Mouse (Mus musculus): ENCODE results near the gene Polr1e. TPM values are rescaled to one million over a fixed set of nuclear protein-coding genes. Genes with fewer than 3 reads are reported as not detected.
A peak's percentile ranks its signal among the peaks of the same experiment; 100 is the strongest.
"Not testable (repeated sequence)": the region's sequence is repeated elsewhere in the genome, so short reads cannot be mapped to it uniquely, and the experiment has no call there.

The Polr1e gene
- polyA plus RNA-seq, 1 experiment, result 35.1 TPM

DNA sequence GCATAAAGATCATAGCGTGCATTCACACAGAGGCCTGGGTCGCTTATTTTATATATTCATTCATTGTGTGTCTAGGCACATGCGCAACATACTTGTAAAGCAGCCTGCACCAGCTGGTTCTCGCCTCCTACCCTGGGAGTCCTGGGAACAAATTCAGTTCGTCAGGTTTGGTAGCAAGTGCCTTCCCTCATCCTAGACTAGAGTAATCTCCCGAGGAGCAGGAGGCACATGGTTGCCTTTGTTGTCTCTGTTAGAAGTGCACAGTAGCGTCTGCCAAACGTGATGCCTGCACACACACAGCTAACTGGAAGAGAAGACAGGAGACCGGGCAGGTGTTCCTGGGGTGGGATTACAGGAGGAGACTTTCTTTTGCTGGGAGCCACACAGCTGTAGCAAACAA, 29.6 kb downstream of the Polr1e start:
- Histone ChIP-seq H3K9ac (ENCODE audit: low read depth, poor library complexity, severe bottlenecking) (no peak overlapping the region), H3K27me3 (ENCODE audit: control insufficient read depth, insufficient read depth, low read length, poor library complexity, severe bottlenecking) (no peaks in the 10 kb centered on the region)
- TF ChIP-seq EP300 (IDR thresholded peaks at IDR 0.05; ENCODE audit: insufficient read depth, low read depth, low read length) (no peak), POLR2A (IDR thresholded peaks at IDR 0.05; ENCODE audit: insufficient read depth, low read length) (no peak), CTCF (IDR thresholded peaks at IDR 0.05; ENCODE audit: low read depth, low read length) (no peak)

DNA sequence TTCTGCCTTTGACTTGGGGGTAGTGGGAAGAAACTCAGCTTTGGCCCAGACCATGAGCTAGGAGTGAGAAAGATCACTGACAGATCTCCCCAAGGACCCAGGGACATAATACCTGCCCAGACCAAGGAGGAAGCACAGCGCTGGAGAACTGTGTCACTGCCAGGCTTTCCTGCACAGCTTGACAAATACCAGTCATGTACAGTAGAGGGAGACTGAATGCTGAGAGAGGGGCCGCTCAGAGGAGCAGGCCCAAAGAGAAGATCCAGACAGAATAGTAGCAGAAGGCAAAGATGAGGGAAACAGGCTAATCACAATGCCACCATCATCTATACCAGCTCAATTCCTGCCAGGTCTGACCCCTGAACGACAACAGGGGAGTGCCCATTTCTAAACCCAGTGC, 36.5 kb downstream of the Polr1e start:
- H3K4me1 ChIP-seq (ENCODE audit: control insufficient read depth, insufficient read depth, low read length), result no peaks in the 10 kb centered on the region
- no peak overlapping the region for H3K9ac ChIP-seq (ENCODE audit: low read depth, poor library complexity, severe bottlenecking)
- no peaks in the 10 kb centered on the region for H3K27me3 ChIP-seq (ENCODE audit: control insufficient read depth, insufficient read depth, low read length, poor library complexity, severe bottlenecking)
- H3K27ac ChIP-seq (ENCODE audit: insufficient read depth, low read length), result no peak overlapping the region
- no peak overlapping the region for H3K4me3 ChIP-seq (ENCODE audit: low read depth, low read length)
- H3K9me3 ChIP-seq (replicated peaks; ENCODE audit: control insufficient read depth, insufficient read depth, low read length, poor library complexity, severe bottlenecking), result no peaks in the 10 kb centered on the region
- TF ChIP-seq POLR2A (IDR thresholded peaks at IDR 0.05; ENCODE audit: insufficient read depth, low read length) (no peak), EP300 (IDR thresholded peaks at IDR 0.05; ENCODE audit: insufficient read depth, low read depth, low read length) (no peak), CTCF (IDR thresholded peaks at IDR 0.05; ENCODE audit: low read depth, low read length) (peak; percentile 26)
- H3K36me3 ChIP-seq (ENCODE audit: control insufficient read depth, insufficient read depth, low read length, poor library complexity, severe bottlenecking), result no peaks in the 10 kb centered on the region

More for the DNA sequence above, 29.6 kb downstream of the Polr1e start:
- Histone ChIP-seq H3K9me3 (replicated peaks; ENCODE audit: control insufficient read depth, insufficient read depth, low read length, poor library complexity, severe bottlenecking) (no peaks in the 10 kb centered on the region), H3K4me1 (ENCODE audit: control insufficient read depth, insufficient read depth, low read length) (no peaks in the 10 kb centered on the region), H3K27ac (ENCODE audit: insufficient read depth, low read length) (no peak overlapping the region), H3K36me3 (ENCODE audit: control insufficient read depth, insufficient read depth, low read length, poor library complexity, severe bottlenecking) (no peaks in the 10 kb centered on the region), H3K4me3 (ENCODE audit: low read depth, low read length) (no peak overlapping the region)

DNA sequence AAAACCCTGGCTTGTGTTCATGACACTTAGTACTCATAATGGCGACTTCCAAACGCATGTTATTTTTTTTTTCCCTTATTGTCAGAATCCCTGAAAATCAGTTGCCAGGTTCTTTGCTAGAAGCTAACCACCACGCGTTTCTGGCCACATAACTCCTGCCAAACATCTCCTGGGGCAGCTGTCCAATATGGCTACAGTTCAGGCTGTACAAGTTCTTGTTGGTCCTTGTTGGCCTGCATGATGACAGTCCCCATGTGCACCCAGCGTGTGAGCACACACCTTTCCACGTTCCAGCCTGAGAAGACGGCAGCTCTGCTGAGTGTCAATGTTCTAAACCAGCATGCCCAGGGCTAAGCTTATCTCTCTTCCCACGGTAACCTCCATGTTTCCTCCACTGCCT, 37.1 kb downstream of the Polr1e start:
- no peak for TF ChIP-seq POLR2A (IDR thresholded peaks at IDR 0.05; ENCODE audit: insufficient read depth, low read length)
- no peak for TF ChIP-seq CTCF (IDR thresholded peaks at IDR 0.05; ENCODE audit: low read depth, low read length)
- no peak for TF ChIP-seq EP300 (IDR thresholded peaks at IDR 0.05; ENCODE audit: insufficient read depth, low read depth, low read length)
- Histone ChIP-seq H3K4me3 (ENCODE audit: low read depth, low read length) (no peak overlapping the region), H3K36me3 (ENCODE audit: control insufficient read depth, insufficient read depth, low read length, poor library complexity, severe bottlenecking) (no peaks in the 10 kb centered on the region), H3K27me3 (ENCODE audit: control insufficient read depth, insufficient read depth, low read length, poor library complexity, severe bottlenecking) (no peaks in the 10 kb centered on the region), H3K9ac (ENCODE audit: low read depth, poor library complexity, severe bottlenecking) (no peak overlapping the region), H3K4me1 (ENCODE audit: control insufficient read depth, insufficient read depth, low read length) (no peaks in the 10 kb centered on the region), H3K27ac (ENCODE audit: insufficient read depth, low read length) (no peak overlapping the region), H3K9me3 (replicated peaks; ENCODE audit: control insufficient read depth, insufficient read depth, low read length, poor library complexity, severe bottlenecking) (no peaks in the 10 kb centered on the region)

DNA sequence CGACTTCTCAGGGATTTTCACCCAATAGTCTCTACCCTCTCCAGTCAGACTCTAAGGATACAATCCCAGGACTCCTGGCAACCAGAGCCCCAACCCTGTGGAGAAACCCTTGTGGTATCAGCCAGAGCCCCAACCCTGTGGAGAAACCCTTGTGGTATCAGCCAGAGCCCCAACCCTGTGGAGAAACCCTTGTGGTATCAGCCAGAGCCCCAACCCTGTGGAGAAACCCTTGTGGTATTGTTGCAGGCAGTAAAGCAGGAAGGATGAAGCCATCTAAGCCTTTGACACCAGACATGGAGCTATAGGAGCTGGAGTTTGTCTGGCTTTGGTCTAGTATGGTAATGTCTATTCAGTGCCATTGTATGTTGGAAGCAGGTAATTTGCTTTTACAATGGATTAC, 45.5 kb downstream of the Polr1e start:
- not testable (repeated sequence) for H3K9me3 ChIP-seq (replicated peaks; ENCODE audit: control insufficient read depth, insufficient read depth, low read length, poor library complexity, severe bottlenecking); H3K27me3 ChIP-seq (ENCODE audit: control insufficient read depth, insufficient read depth, low read length, poor library complexity, severe bottlenecking); H3K4me1 ChIP-seq (ENCODE audit: control insufficient read depth, insufficient read depth, low read length); H3K4me3 ChIP-seq (ENCODE audit: low read depth, low read length); H3K36me3 ChIP-seq (ENCODE audit: control insufficient read depth, insufficient read depth, low read length, poor library complexity, severe bottlenecking); H3K9ac ChIP-seq (ENCODE audit: low read depth, poor library complexity, severe bottlenecking); H3K27ac ChIP-seq (ENCODE audit: insufficient read depth, low read length)

DNA sequence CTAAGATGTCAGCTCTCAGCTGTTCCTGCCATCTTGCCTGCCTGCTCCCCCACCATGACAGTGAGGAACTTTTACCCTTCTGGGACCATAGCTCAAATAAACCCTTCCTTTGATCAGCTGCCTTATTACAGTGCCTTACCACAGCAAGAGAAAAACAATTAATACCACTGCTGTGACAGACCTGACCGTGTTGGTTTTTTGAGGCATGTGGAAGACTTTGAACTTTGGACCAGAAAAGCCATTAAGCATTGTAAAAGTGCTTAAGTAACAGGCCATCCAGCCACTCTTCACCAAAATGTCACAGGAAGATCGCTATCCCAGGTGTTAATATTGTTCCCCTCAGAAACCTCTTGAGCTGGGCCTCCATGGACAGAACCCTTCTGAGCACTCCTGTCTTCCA, 46.2 kb downstream of the Polr1e start:
- no peaks in the 10 kb centered on the region for H3K4me1 ChIP-seq (ENCODE audit: control insufficient read depth, insufficient read depth, low read length)
- H3K9ac ChIP-seq (ENCODE audit: low read depth, poor library complexity, severe bottlenecking), result no peak overlapping the region
- TF ChIP-seq CTCF (IDR thresholded peaks at IDR 0.05; ENCODE audit: low read depth, low read length), result no peak
- no peak for TF ChIP-seq POLR2A (IDR thresholded peaks at IDR 0.05; ENCODE audit: insufficient read depth, low read length)
- TF ChIP-seq EP300 (IDR thresholded peaks at IDR 0.05; ENCODE audit: insufficient read depth, low read depth, low read length), result no peak
- no peak overlapping the region for H3K27ac ChIP-seq (ENCODE audit: insufficient read depth, low read length)
- H3K27me3 ChIP-seq (ENCODE audit: control insufficient read depth, insufficient read depth, low read length, poor library complexity, severe bottlenecking), result no peaks in the 10 kb centered on the region
- no peak overlapping the region for H3K4me3 ChIP-seq (ENCODE audit: low read depth, low read length)
- H3K36me3 ChIP-seq (ENCODE audit: control insufficient read depth, insufficient read depth, low read length, poor library complexity, severe bottlenecking), result no peaks in the 10 kb centered on the region
- no peaks in the 10 kb centered on the region for H3K9me3 ChIP-seq (replicated peaks; ENCODE audit: control insufficient read depth, insufficient read depth, low read length, poor library complexity, severe bottlenecking)

DNA sequence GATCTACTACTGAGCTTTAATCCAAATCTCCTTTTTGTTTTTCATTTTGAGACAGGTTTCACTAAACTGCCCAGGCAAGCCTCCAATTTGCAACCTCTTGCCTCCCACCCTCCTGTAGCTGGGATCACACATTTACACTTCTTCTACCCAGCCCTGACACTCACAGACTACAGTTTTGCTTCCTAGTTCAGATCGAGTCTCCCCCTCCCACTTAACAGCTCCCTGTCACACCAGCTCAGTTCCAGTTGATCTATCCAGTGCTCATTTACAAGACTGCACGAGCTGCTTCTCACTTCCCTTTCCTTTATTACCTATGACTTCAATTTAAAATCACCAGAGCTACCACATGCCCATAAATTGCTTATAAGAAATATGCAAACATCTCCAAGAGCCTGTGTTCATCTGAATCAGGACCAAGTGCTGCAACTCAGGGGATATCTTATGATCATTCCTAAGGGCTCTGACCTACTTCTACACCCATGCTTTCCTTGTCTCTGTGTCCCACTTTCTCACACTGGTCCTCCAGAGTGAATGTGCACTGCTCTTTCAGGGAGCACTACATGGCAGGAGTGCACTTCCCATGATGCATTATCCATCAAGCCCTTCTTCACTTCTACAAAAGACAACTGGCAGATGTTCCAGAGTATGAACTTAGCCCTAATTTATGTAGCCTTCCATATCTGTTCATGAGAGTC, 47.8 kb downstream of the Polr1e start:
- no peaks in the 10 kb centered on the region for H3K4me1 ChIP-seq (ENCODE audit: control insufficient read depth, insufficient read depth, low read length)
- TF ChIP-seq EP300 (IDR thresholded peaks at IDR 0.05; ENCODE audit: insufficient read depth, low read depth, low read length), result no peak
- no peak for TF ChIP-seq POLR2A (IDR thresholded peaks at IDR 0.05; ENCODE audit: insufficient read depth, low read length)
- no peak for TF ChIP-seq CTCF (IDR thresholded peaks at IDR 0.05; ENCODE audit: low read depth, low read length)
- no peak overlapping the region for H3K9ac ChIP-seq (ENCODE audit: low read depth, poor library complexity, severe bottlenecking)

More for the DNA sequence above, 47.8 kb downstream of the Polr1e start:
- Histone ChIP-seq H3K27ac (ENCODE audit: insufficient read depth, low read length) (no peak overlapping the region), H3K36me3 (ENCODE audit: control insufficient read depth, insufficient read depth, low read length, poor library complexity, severe bottlenecking) (no peaks in the 10 kb centered on the region), H3K27me3 (ENCODE audit: control insufficient read depth, insufficient read depth, low read length, poor library complexity, severe bottlenecking) (no peaks in the 10 kb centered on the region), H3K9me3 (replicated peaks; ENCODE audit: control insufficient read depth, insufficient read depth, low read length, poor library complexity, severe bottlenecking) (no peaks in the 10 kb centered on the region), H3K4me3 (ENCODE audit: low read depth, low read length) (no peak overlapping the region)
